Mouse (Mus musculus): ENCODE results near the gene Cacna1a.

DNA sequence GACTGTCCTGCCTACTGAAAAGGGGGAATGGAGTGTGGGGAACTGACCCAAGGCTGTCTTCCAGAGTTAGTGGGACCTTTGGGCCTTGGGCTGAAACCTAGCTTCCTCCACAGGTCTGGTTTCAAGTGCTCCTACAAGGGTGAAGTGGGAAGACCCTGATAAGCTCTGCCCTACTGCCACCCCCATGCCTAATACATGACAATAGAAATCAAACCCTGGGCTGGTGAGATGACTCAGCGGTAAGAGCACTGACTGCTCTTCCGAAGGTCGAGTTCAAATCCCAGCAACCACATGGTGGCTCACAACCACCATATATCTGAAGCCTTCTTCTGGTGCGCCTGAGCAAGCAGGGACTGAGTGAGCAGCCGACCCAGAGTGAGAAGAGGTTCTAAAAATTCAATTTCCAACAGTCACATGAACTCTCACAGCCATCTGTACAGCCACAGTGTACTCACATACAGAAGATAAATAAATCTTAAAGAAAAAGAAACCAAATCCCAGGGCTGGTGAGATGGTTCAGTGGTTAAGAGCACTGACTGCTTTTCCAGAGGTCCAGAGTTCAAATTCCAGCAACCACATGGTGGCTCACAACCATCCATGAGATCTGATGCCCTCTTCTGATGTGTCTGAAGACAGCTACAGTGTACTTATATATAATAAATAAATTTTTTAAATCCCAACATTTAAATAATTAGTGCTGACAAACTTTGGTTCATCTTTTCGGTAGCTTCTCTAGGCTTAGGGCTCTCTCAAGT, 280.7 kb downstream of the Cacna1a start:
- TF ChIP-seq ZNF384 (IDR thresholded peaks at IDR 0.05; ENCODE audit: low read depth, low read length) = no peak
- no peak for TF ChIP-seq ZC3H11A (IDR thresholded peaks at IDR 0.05; ENCODE audit: borderline replicate concordance, low read depth, low read length)
- no peak for TF ChIP-seq HCFC1 (IDR thresholded peaks at IDR 0.05; ENCODE audit: borderline replicate concordance, insufficient read depth, low read length)
- no peak for TF ChIP-seq MAFK (IDR thresholded peaks at IDR 0.05; ENCODE audit: insufficient read depth, low read depth, low read length)

Data from ES-E14 (cell line).